Mouse (Mus musculus) small intestine, adult 2 months (tissue): ENCODE results near the gene Tars. TPM values are rescaled to one million over a fixed set of nuclear protein-coding genes. Genes with fewer than 3 reads are reported as not detected.

Experiments used
- H3K27ac ChIP-seq: fragments of 200-500 bp; 2 replicates; pipeline ENCODE4 v1.5.1; 2012; ENCODE audit warnings: low read depth, low read length, control low read depth, inconsistent platforms; ENCODE audit not compliant: insufficient read depth
- H3K27me3 ChIP-seq: fragments of 200-500 bp; 2 replicates; pipeline ENCODE4 v1.6.1; 2012; ENCODE audit warnings: mild to moderate bottlenecking, moderate library complexity, low read length, inconsistent platforms; ENCODE audit not compliant: control insufficient read depth, insufficient read depth
- H3K36me3 ChIP-seq: fragments of 200-500 bp; 2 replicates; pipeline ENCODE4 v1.6.1; 2012; ENCODE audit warnings: mild to moderate bottlenecking, low read length, control low read depth, inconsistent platforms; ENCODE audit not compliant: control insufficient read depth, insufficient read depth
- H3K4me1 ChIP-seq: fragments of 200-500 bp; 2 replicates; pipeline ENCODE4 v1.6.1; 2012; ENCODE audit warnings: low read length, inconsistent platforms, mixed read lengths; ENCODE audit not compliant: control insufficient read depth, insufficient read depth, insufficient read length
- H3K4me3 ChIP-seq: fragments of 200-500 bp; 2 replicates; pipeline ENCODE4 v1.5.1; 2012; ENCODE audit warnings: low read depth, mild to moderate bottlenecking, control low read depth, inconsistent platforms, low read length, moderate library complexity
- CTCF ChIP-seq: fragments of 200-500 bp; IDR thresholded peaks from 2 replicates; pipeline ENCODE4 v1.5.1; 2012; ENCODE audit warnings: low read depth, mild to moderate bottlenecking, control low read depth, inconsistent platforms, low read length, moderate library complexity, mixed read lengths; ENCODE audit not compliant: insufficient replicate concordance, insufficient read length; ENCODE audit errors: extremely low read depth
- POLR2A ChIP-seq: fragments of 200-500 bp; IDR thresholded peaks from 2 replicates; pipeline ENCODE4 v1.6.1; 2012; ENCODE audit warnings: low read depth, mild to moderate bottlenecking, control low read depth, inconsistent platforms, low read length, moderate library complexity
- WGBS: fragments of 180-500 bp; shearing (Covaris S2); methylation state at CpG from one replicate; pipeline ENCODE4 v1.1.7; 2018; 5-methylcytosine and 5-hydroxymethylcytosine counted together
- polyA plus RNA-seq: library from polyadenylated mRNA; depleted of rRNA; stranded (reverse); fragments of >200 nt; gene quantifications from 2 replicates; pipeline ENCODE4 v1.2.3, GENCODE M21; 2012

Tars gene
- polyA plus RNA-seq, 1 experiment: 9.8 TPM

- H3K36me3 ChIP-seq: peaks cover 37% of the 10 kb centered on the region
- H3K4me1 ChIP-seq: peaks cover 3% of the 10 kb centered on the region; the same call in 1 of the 2 replicates
- TF ChIP-seq POLR2A (no peak), CTCF (no peak)
- no peak overlapping the region for H3K4me3 ChIP-seq
- 80% methylated on average over 12 of the region's 12 CpGs for WGBS
- H3K27ac ChIP-seq: no peak overlapping the region
- H3K27me3 ChIP-seq: no peaks in the 10 kb centered on the region
These were observed 16.9 kb downstream of the Tars start for GRCm38 (mm10) chr15:11382585-11382984.

- WGBS: 81% methylated on average over 8 of the region's 8 CpGs
- H3K27me3 ChIP-seq: no peaks in the 10 kb centered on the region
- no peak overlapping the region for H3K27ac ChIP-seq
- peaks cover 19% of the 10 kb centered on the region for H3K36me3 ChIP-seq
- H3K4me3 ChIP-seq: no peak overlapping the region
- TF ChIP-seq CTCF (no peak), POLR2A (no peak)
- peaks cover 3% of the 10 kb centered on the region; the same call in 1 of the 2 replicates for H3K4me1 ChIP-seq
These were observed 18.8 kb downstream of the Tars start for GRCm38 (mm10) chr15:11380616-11381015.

- Histone ChIP-seq H3K4me3 (no peak overlapping the region), H3K4me1 (peaks cover 8% of the 10 kb centered on the region; the same call in 1 of the 2 replicates), H3K27me3 (no peaks in the 10 kb centered on the region), H3K27ac (no peak overlapping the region), H3K36me3 (peaks cover 15% of the 10 kb centered on the region)
- WGBS: 35% methylated on average over 8 of the region's 8 CpGs
- 0 out of 2 replicates have a peak, but pooled peaks have one; percentile 23 for TF ChIP-seq CTCF
- TF ChIP-seq POLR2A: no peak
These were observed 19.4 kb downstream of the Tars start for GRCm38 (mm10) chr15:11380087-11380530.

- H3K27ac ChIP-seq: no peak overlapping the region
- WGBS: 54% methylated on average over 8 of the region's 8 CpGs
- H3K4me3 ChIP-seq: no peak overlapping the region
- peaks cover 10% of the 10 kb centered on the region for H3K36me3 ChIP-seq
- peaks cover 8% of the 10 kb centered on the region; the same call in 1 of the 2 replicates for H3K4me1 ChIP-seq
- TF ChIP-seq POLR2A: no peak
- no peak for TF ChIP-seq CTCF
- H3K27me3 ChIP-seq: no peaks in the 10 kb centered on the region
These were observed 19.9 kb downstream of the Tars start for GRCm38 (mm10) chr15:11379431-11380086.

GRCm38 (mm10) chr15:11370477-11371085 lies 28.9 kb downstream of the Tars start:
- Histone ChIP-seq H3K4me1 (peaks cover 4% of the 10 kb centered on the region; the same call in 1 of the 2 replicates), H3K27me3 (no peaks in the 10 kb centered on the region), H3K36me3 (no peaks in the 10 kb centered on the region), H3K27ac (no peak overlapping the region), H3K4me3 (no peak overlapping the region)
- TF ChIP-seq POLR2A (no peak), CTCF (no peak)
- WGBS: 74% methylated on average over 7 of the region's 7 CpGs

GRCm38 (mm10) chr15:11369572-11369971 lies 29.9 kb downstream of the Tars start:
- no peaks in the 10 kb centered on the region for H3K36me3 ChIP-seq
- no peaks in the 10 kb centered on the region for H3K27me3 ChIP-seq
- H3K4me3 ChIP-seq: no peak overlapping the region
- no peak overlapping the region for H3K27ac ChIP-seq
- TF ChIP-seq CTCF (no peak), POLR2A (no peak)
- H3K4me1 ChIP-seq: no peaks in the 10 kb centered on the region
- 65% methylated on average over 3 of the region's 3 CpGs for WGBS

GRCm38 (mm10) chr15:11364795-11365194 lies 34.7 kb downstream of the Tars start:
- Histone ChIP-seq H3K4me3 (no peak overlapping the region), H3K27me3 (no peaks in the 10 kb centered on the region), H3K36me3 (no peaks in the 10 kb centered on the region), H3K4me1 (no peaks in the 10 kb centered on the region), H3K27ac (no peak overlapping the region)
- TF ChIP-seq CTCF: no peak
- TF ChIP-seq POLR2A: no peak
- 93% methylated on average over 1 of the region's 1 CpGs for WGBS
